Mouse (Mus musculus): ENCODE data around the gene Cntnap1.

Gene Cntnap1

GRCm38 (mm10) chr11:101170811-101171610, 688 bp downstream of the Cntnap1 start, which contains the start of gene Plekhh3:
Plekhh3 (minus strand) TSS chr11:101171351.
- peak; percentile 99 for DNase-seq

DNA sequence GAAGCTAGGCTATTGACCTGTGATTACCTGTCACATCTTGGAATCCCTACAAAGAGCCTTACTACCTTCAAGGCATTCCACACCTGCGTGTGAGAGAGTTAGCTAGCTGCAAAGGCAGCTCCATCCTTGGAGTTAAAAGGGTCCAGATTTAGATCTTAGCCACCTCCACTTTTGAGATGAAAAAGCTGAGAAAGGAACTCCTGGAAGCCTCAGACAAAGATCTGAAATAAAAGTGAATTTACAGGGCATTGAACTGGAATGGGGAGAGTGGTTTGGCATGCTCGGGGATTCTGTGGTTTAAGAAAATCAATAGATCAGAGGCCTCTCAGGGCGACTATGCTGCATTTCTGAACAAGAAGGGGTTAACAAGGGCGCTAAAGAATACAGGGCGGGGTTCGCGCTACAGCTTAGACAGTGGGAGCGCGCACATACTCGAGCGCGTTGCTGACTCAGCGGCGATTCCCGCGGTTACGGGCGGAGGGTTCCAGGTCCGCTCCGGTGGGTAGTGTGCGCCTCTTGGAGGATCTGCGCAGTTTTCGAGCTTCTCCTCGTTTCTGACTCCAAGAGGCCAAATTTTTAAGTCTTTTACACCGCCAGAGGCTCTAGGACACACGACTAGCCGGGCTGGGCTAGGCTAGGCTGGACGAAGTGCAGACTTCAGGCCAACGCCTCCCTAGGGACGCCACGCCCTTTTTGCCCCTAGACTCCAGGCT, 1.6 kb downstream of the Cntnap1 start:
- DNase-seq, result peak; percentile 61

- no peak for DNase-seq
Measured at GRCm38 (mm10) chr11:101172434-101172815, 2.1 kb downstream of the Cntnap1 start.

DNA sequence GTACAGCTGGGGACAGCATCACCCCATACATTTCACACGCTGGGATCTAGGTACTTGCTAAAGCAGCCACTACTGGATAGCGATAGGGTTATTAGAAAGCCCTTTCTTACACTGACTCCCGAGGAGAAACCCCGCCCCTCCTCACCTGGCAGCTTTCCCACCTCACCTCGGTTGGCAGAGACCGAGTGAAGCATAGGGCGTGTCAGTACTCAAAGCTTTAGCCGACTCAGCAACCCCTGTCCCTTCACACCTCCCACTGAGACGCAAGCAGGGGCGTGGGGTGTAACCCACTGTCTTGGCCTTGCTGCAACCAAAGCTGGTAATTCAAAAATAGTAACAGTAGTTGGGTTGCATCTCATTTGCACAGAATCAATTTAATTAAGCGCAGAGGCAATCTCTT, 2.8 kb downstream of the Cntnap1 start:
- no peak for DNase-seq

DNA sequence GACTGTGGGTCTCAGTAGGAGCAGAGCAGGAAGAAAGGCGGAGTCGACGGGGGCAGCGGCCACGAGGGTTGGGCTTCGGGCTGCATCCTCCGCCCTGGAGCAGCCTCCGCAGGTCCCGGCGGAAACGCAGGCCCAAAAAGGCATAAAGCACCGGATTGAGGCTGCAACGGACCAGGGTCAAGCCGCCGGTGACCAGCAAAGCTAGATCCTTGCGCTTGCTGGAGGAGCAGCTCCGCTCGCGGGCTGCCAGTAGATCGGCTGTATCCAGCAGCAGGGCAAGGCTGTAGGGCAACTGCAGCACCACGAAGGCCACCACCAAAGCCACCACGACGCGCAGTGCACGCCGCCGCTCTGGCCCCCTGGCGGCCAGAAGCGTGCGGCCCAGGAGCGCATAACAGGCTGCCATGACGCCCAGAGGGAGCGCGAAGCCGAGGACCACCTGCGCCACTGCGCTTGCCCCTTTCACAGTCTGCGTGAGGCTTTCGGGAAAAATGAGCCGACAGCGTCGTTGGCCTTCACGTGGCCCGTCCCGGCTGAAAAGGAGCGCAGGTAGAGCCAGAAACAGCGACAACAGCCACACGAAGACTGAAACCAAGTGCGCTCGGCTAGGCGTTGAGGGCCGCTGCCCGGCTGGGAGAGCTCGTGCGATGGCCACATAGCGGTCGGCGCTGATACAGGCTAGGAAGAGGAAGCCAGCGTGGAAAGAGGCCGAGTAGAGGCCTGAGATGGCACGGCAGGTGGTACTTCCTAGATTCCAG, 3.5 kb downstream of the Cntnap1 start:
- DNase-seq, result no peak

GRCm38 (mm10) chr11:101174389-101174745, 4.0 kb downstream of the Cntnap1 start:
- DNase-seq, result no peak

- no peak for DNase-seq
Measured at GRCm38 (mm10) chr11:101174851-101175628, 4.7 kb downstream of the Cntnap1 start, which contains the start of gene Ccr10. Ccr10 (minus strand) TSS chr11:101175443.

GRCm38 (mm10) chr11:101175636-101176116, 5.4 kb downstream of the Cntnap1 start:
- peak; percentile 61 for DNase-seq

DNA sequence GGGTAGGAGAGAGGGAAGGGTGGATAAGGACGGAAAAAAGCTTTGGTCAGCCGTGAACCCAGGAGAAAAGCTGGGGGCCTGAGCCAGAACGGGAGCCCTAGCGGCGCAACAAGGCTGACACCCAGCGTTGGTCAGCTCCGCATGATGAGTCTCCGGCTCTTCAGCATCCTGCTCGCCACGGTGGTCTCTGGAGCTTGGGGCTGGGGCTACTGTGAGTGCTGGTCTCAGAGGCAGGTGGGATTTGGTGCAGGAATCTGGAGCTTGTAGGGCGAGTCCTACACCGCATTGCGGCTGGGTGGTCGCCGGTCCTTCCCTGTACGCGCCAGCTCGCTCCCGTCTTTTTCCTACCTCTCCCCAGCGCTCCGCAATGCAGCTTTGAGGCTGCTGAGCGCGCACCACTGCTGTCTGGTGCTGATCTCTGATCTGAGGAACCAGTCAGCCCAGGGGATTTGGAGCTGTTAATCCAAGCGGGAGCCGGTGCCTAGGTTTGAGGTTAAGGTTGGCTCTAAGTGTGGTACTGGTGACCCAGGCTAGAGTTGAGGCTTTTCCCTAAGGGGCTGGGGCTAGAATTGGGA, 5.9 kb downstream of the Cntnap1 start:
- no peak for DNase-seq

- DNase-seq, result peak; percentile 78
Measured at GRCm38 (mm10) chr11:101176933-101177773, 6.8 kb downstream of the Cntnap1 start.

- no peak for DNase-seq
Measured at GRCm38 (mm10) chr11:101178061-101179058, 8.0 kb downstream of the Cntnap1 start.

GRCm38 (mm10) chr11:101179306-101179705, 9.0 kb downstream of the Cntnap1 start:
- no peak for DNase-seq

- DNase-seq, result no peak
Measured at GRCm38 (mm10) chr11:101180261-101180660, 9.9 kb downstream of the Cntnap1 start.

DNA sequence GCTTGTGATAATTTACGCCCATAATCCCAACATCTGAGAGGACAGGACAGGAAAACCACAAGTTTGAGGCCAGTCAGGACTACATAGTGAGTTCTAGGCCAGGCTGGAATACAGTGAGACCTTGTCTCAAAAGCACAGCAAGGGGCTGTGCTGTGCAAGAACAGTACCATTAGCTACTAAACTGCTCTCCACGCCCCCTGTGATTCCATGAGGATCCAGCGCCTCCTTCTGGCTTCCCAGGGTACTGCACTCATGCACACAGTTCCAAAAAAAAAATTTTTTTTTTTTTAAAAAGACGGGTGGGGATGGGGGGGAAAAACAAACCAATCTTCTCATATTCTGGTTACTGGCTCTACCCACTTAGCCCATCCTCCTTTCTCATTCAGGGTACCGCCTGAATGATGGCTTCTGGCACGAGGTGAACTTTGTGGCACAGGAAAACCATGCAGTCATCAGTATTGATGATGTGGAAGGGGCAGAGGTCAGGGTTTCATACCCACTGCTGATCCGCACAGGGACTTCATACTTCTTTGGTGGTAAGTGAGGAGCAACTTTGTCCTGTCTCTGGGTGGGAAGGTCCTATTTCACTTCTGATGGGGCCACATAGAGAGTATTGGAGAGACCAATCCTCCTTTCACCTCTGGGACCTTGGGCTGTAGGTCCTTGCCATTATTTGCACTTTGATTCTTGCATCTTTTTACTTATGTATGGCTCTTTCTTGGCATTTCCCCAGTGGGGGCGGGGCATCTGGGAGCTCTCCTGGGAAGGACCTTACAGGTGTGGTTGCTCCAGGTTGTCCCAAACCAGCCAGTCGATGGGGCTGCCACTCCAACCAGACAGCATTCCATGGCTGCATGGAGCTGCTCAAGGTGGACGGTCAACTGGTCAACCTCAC, 10.8 kb downstream of the Cntnap1 start:
- no peak for DNase-seq

DNA sequence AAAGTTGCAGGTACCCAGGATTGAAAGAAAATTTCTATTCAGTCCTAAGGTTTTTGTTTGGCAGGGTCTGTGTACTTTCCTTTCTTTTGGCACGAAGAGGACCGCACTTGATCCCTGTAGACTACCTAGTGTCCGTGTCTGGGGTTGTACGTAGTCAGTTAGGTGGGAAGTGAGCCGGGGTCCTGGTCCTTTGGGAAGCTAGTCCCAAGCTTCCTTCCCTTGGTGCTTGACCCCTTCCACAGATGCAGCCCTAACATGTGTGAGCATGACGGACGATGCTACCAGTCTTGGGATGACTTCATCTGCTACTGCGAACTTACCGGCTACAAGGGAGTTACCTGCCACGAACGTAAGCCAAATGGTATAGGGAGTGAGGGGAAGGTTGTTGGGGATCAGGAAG, 11.6 kb downstream of the Cntnap1 start:
- DNase-seq, result no peak

GRCm38 (mm10) chr11:101182771-101183517, 12.6 kb downstream of the Cntnap1 start:
- DNase-seq, result no peak

GRCm38 (mm10) chr11:101184984-101185383, 14.7 kb downstream of the Cntnap1 start:
- no peak for DNase-seq

DNA sequence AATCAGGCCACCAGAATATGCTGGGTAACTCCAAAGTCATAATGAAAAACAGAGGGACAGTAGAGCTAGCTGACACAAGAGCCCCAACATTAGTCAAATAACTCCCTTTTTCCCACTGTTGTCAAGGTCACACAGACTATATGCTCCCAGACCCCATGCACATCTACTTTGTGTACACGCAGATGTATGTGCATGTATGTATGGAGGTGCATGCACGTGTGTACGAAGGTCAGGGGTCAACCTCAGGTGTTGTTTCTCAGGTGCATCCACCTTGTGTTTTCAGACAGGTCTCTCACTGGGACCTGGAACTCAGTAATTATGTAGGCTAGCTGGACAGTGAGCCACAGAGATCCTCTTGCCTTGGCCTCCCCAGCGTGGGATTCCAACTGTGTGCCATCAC, 15.1 kb downstream of the Cntnap1 start:
- DNase-seq, result no peak
